Mouse (Mus musculus): ENCODE data around the gene Lama2.

DNA sequence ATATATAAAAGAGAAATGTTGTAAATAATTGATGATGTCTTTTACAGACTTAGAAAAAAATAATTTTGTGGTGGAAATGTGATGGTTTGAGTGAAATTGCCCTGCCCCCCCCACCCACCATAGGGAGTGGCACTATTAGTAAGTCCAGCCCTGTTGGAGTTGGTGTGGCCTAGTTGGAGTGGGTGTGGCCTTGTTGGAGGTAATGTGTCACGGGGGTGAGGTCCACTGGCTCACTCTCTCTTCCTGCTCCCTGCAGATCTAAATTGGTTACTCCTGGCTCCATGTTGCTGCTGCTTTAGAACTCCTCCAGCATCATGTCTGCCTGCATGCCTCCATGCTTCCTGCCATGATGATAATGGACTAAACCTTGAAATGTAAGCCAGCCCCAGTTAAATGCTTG is 680.0 kb downstream of the Lama2 start:
- no peak for TF ChIP-seq TAL1 (IDR thresholded peaks at IDR 0.05; ENCODE audit: low read length)
- TF ChIP-seq GATA1 (IDR thresholded peaks at IDR 0.05; ENCODE audit: low read length), result no peak
